Mouse (Mus musculus) retina, postnatal 1 day (tissue): Measurements from ENCODE around the gene Trip11.

Source experiments
- DNase-seq: peaks from one replicate; pipeline ENCODE4 v3.0.0-alpha.2; 2012

Trip11 gene

GRCm38 (mm10) chr12:101818608-101819370 lies 94.3 kb downstream of the Trip11 start, which contains the start of gene Fbln5:
Gene Fbln5, minus strand, starts transcription at chr12:101819055.
- peak; percentile 46 for DNase-seq

GRCm38 (mm10) chr12:101818246-101818607 lies 94.8 kb downstream of the Trip11 start:
- no peak for DNase-seq

DNA sequence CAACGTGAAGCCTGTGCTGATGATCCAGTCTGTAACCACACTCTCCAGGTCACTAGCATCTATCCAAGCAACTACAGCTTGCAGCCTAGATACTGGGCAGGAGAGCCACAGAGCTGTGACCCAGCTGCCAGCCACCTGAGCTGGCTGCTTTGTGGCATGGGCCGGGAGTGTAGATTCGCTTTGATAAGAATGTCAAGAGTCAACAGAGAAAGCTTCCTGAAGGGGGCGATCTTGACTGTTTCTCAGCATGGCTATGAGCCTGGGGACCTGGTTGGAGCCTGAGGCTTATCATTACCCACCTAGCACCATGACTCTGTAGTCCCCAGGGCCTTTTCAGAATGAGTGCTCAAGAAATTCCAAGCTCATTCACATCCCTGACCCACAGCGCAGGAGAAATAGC lies 96.3 kb downstream of the Trip11 start:
- DNase-seq = peak; percentile 41

DNA sequence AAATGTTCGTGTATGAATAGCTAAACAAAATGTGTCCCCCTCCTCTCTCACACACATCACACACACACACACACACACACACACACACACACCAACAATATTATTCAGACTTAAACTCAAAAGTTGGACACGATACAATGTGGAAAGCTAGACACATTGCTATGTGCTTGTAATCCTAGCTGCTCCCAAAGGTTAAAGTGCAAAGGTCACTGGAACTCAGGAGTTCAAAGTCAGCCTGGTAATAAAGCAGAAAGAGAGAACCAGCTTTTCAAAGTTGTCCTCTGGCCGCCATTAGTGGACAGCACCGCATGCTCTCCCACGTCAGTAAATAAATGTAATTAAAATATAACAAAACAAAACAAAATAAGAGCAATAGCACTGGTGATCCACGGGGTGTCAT lies 97.3 kb downstream of the Trip11 start:
- no peak for DNase-seq

DNA sequence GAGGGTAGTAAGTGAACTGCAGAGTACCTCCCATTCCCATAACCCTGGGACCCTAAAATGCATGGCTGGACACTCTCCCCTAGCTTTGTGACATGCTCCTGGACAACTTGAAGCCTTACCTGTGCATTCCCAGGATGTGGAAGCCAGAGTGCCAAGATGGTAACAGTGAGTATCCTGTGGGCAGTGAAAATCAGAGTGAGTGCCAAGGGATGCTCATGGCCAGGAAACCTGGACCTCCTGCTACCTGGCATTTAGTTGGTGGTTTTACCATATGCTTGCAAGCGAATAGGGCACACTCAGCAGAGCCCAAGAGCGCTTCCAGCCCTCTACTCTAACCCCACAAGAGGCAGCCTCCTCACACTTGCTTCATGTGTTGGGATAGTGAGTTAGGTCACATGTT lies 98.6 kb downstream of the Trip11 start:
- no peak for DNase-seq

DNA sequence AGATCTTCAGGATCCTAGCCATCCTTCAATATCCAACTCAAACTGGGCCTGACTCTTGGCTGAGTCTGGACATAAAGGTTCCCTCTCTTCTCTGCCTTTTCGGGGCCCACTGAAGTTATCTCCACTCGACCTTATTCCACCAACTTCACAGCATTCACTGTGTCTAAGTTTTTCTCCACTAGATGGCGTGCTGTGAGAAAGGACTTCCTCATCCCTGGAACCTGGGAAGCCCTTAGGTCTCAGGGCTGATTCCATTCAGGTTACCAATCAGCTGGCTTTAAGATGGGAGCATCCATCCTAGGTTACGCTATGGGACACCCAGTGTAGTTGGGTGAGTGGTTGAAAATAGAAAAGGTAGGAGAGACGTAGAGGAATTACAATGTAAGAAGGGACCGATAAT lies 101.9 kb downstream of the Trip11 start:
- DNase-seq = peak; percentile 30

DNA sequence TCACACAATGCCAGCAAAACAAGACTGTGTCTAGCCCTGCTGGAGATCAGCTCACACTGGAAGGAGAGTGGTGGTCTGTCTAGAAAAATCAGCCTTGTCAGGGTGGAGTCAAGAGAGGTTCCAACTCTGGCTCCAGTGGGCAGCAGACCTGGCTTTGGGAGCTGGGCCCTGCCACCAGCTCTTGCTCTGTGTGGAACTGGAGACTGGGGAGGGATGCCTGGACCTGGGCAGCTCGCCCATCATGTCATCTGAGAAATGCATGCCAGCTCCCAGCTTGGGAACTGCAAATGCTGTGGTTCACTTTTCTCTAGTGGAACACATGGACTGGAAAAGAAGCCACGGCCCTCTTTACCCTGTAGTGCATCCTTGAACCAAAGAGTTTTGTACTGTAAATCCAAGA lies 102.6 kb downstream of the Trip11 start:
- no peak for DNase-seq

DNA sequence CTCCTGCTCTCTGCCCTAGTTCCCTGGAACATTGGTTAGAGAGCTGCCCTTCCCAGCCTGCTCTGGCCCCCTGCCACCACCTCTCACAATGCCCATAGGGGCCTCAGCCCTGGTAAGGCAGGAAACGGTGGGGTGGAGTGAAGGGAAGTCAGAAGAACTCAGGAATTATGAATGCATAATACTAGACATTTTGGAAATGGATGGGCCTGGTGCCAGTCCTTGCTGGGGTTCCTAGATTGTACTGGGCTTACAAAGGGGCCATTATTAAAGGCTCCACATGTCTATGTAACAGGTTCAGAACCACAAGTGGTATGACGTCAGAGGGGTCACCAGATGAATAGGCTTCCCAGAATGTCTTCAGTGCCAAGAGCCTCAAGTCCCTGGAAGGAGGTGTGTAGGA lies 105.7 kb downstream of the Trip11 start:
- no peak for DNase-seq

- DNase-seq = no peak
Observed at GRCm38 (mm10) chr12:101802445-101802844, 110.6 kb downstream of the Trip11 start.

- no peak for DNase-seq
Observed at GRCm38 (mm10) chr12:101801744-101802143, 111.3 kb downstream of the Trip11 start.

- no peak for DNase-seq
Observed at GRCm38 (mm10) chr12:101801051-101801450, 112.0 kb downstream of the Trip11 start.

- no peak for DNase-seq
Observed at GRCm38 (mm10) chr12:101798189-101798922, 114.7 kb downstream of the Trip11 start.

DNA sequence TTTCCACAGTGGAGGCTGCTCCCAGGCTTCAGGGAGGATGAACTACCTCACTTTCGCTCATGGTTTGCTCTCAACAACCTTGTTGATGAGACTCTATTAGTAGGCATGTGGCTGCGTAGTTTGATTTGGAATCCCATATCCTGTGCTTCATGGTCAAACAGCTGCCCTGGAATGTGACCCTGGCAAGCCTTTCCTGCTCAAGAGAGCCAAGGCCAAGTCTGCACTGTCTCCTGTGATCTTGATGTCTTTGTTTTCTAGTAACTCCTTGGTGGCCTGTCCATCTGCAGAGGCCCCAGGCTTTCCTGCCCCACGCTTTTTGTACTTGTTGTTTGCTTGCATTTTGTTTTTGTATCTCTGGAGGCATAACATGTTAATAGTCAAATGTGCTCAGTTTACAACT lies 118.6 kb downstream of the Trip11 start:
- no peak for DNase-seq

GRCm38 (mm10) chr12:101793221-101793621 lies 119.8 kb downstream of the Trip11 start:
- no peak for DNase-seq

DNA sequence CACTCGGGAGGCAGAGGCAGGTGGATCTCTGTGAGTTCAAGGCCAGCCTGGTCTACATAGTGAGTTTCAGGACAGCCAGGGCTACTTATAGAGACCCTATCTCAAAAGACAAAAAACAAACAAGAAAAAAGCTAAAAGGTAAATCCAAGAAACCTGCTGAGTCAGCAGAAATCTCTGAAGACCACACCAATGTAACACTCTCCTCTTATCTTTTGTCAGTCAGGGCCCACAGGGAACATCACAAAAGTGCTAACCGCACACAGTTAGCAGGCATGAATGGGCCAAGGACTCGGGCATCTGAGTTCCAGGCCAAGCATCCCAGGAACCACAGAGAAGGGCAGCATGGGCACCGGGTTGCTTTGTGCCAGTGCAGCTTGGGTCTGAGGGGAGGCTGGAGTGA lies 120.4 kb downstream of the Trip11 start:
- DNase-seq = no peak

GRCm38 (mm10) chr12:101789767-101790166 lies 123.3 kb downstream of the Trip11 start:
- no peak for DNase-seq

GRCm38 (mm10) chr12:101789250-101789649 lies 123.8 kb downstream of the Trip11 start:
- DNase-seq = no peak
